Mouse (Mus musculus) forebrain, embryonic 10.5 days (tissue): ENCODE measurements at regions not wholly inside any gene's neighbourhood (a gene's known extent, or its start where the extent isn't known, plus 50 kb on each side); places are given as distances from the start of the nearest gene placed in this dataset.

Experiments used
- DNase-seq: peaks from one replicate; pipeline ENCODE4 v3.0.0-alpha.2; 2017; ENCODE audit warnings: low spot score; ENCODE audit errors: extremely low spot score
- H3K27ac ChIP-seq: fragments of 300-500 bp; sonication (generic); 2 replicates; pipeline ENCODE4 v1.5.1; 2016; ENCODE audit warnings: mild to moderate bottlenecking
- H3K27me3 ChIP-seq: fragments of 300-500 bp; sonication (generic); 2 replicates; pipeline ENCODE4 v1.6.1; 2016; ENCODE audit warnings: mild to moderate bottlenecking; ENCODE audit not compliant: poor library complexity, severe bottlenecking
- H3K36me3 ChIP-seq: fragments of 300-500 bp; sonication (generic); replicated peaks from 2 replicates; pipeline ENCODE4 v1.6.1; 2016; ENCODE audit warnings: mild to moderate bottlenecking, moderate library complexity
- H3K4me1 ChIP-seq: fragments of 300-500 bp; sonication (generic); 2 replicates; pipeline ENCODE4 v1.6.1; 2016
- H3K4me3 ChIP-seq: fragments of 300-500 bp; sonication (generic); 2 replicates; pipeline ENCODE4 v1.5.1; 2016; ENCODE audit warnings: mild to moderate bottlenecking, moderate library complexity
- H3K9me3 ChIP-seq: fragments of 300-500 bp; sonication (generic); 2 replicates; pipeline ENCODE4 v1.6.1; 2016; ENCODE audit warnings: mild to moderate bottlenecking, moderate library complexity
- WGBS: fragments of 180-500 bp; shearing (Covaris S2); methylation state at CpG from one replicate; pipeline ENCODE4 v1.1.7; 2016; 5-methylcytosine and 5-hydroxymethylcytosine counted together

DNA sequence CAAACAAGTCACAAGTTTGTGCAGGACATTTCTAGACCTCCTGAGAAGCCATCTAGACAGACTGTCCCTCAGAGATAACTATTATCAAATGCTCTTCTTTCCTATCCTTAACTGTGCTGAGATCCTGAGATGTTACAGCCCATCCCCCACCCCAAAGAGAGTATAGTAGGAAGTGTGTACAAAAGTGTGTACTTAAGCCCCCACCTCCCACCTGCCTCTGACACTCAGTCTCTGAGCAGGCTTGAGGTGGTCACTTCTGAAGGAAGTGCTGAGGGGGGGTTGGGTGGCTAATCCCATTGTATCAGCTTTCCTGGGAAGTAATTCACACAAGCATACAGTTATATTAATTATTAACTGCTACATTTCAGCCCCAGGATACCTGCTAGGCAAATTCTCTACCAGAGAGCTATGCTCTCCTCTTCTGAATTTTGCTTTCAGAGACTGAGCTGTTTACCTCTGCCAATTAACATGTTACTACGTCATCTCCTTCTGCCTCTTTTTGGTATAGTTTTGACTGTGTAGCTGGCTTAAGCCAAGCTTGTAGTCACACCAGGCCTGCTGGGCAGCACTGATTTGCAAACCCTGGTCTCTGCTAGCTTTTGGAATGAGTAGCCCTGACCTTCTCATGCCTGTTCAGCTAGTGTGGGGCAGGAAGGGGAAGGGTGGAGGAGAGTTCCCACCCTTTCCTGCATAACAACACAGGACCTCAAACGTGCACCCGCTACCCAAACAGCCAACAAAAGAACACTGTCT, 192.2 kb upstream of the Trib2 start:
- Histone ChIP-seq H3K4me1 (peaks cover 34% of the 10 kb centered on the region), H3K4me3 (no peak overlapping the region), H3K27me3 (no peaks in the 10 kb centered on the region), H3K36me3 (no peaks in the 10 kb centered on the region), H3K27ac (0 out of 2 replicates have a peak overlapping the region, but pooled peaks have one; percentile 53), H3K9me3 (no peaks in the 10 kb centered on the region)
- no peak for DNase-seq
- WGBS: 48% methylated on average over 3 of the region's 3 CpGs

DNA sequence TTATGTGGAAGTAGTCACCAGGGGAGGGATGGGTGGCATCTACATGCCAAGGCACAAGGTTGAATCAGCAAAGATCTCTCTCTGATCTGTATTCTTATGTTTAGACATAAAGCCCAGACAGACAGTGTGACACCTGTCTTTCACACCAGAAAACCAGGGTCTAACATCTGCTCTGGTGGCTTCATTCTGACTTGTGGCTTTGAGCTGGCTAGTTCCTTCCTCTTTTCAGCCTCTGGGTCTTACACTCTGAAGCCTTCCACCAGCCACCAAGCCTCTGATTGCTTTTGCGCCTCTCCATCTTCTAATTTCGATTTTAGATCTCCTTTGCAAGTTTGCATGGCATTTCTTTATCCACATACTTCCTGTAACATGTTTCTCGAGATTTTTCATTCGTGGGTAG, 191.5 kb upstream of the Trib2 start:
- no peak overlapping the region for H3K27ac ChIP-seq
- no peaks in the 10 kb centered on the region for H3K27me3 ChIP-seq
- peaks cover 34% of the 10 kb centered on the region for H3K4me1 ChIP-seq
- H3K36me3 ChIP-seq: no peaks in the 10 kb centered on the region
- WGBS: 84% methylated on average over 4 of the region's 4 CpGs
- no peak overlapping the region for H3K4me3 ChIP-seq
- H3K9me3 ChIP-seq: no peaks in the 10 kb centered on the region
- DNase-seq: no peak

DNA sequence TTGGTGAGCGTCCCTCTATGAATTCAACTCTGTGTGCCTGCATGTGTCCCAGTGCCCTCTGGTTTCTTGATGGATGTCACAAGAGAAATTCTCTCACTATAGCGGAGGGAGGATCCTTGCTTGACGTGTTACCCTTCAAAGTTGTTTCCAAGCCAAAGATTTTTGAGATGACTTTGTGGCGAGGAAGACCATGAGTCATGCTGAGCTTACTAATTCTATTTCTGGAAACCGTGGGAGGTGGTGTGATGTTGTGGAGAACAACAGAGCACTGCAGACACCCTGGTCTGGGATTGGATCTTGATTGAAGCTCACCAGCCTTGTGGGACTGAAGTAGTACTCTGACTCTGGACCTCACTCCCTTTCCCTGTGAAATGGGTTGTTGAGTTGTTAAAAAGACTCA, 190.0 kb upstream of the Trib2 start:
- Histone ChIP-seq H3K9me3 (no peaks in the 10 kb centered on the region), H3K27ac (no peak overlapping the region), H3K27me3 (no peaks in the 10 kb centered on the region), H3K4me3 (no peak overlapping the region), H3K36me3 (no peaks in the 10 kb centered on the region), H3K4me1 (peaks cover 27% of the 10 kb centered on the region)
- WGBS: 89% methylated on average over 5 of the region's 5 CpGs
- no peak for DNase-seq

DNA sequence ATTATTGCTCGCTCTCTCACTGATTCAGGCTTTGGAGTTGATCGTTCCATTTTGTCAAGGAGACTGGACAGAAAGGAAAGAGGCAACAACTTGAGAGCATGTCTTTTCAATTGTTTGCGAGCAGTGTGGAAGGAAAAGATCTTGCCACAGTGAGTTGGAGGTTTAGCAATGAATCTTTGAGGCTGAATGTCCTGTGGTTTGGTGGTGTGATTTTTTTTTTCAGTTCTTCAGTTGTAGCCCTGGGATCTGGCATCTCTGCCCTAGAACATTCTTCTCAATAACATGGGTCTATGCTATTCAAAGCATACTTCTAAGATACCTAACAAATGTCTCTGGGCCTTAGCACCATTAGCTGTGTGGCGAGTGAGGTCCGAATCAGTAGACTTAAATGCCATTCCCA, 189.6 kb upstream of the Trib2 start:
- no peak overlapping the region for H3K27ac ChIP-seq
- no peaks in the 10 kb centered on the region for H3K27me3 ChIP-seq
- peaks cover 23% of the 10 kb centered on the region for H3K4me1 ChIP-seq
- DNase-seq: no peak
- H3K36me3 ChIP-seq: no peaks in the 10 kb centered on the region
- 93% methylated on average over 5 of the region's 5 CpGs for WGBS
- no peak overlapping the region for H3K4me3 ChIP-seq
- no peaks in the 10 kb centered on the region for H3K9me3 ChIP-seq

DNA sequence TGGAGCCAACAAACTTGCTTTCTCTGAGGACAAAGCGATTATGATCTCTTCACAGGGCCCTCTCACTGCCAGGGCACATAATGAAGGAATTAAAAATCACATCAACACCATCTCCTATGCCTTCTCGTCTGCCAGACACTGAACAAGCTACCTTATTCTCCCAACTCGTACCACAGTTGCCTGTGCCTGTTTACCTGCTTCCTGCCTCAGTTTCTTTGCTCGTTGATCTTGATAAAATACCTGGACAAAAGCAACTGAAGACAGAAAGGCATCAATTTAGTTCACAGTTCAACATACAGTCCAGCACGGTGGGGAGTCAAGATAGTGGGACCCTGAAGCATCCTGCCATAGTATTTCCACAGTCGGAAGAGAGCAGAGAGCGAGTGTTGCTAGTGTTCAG, 185.1 kb upstream of the Trib2 start:
- WGBS: 89% methylated on average over 7 of the region's 7 CpGs
- no peaks in the 10 kb centered on the region for H3K36me3 ChIP-seq
- H3K27ac ChIP-seq: no peak overlapping the region
- no peak overlapping the region for H3K4me3 ChIP-seq
- no peak for DNase-seq
- H3K27me3 ChIP-seq: no peaks in the 10 kb centered on the region
- H3K9me3 ChIP-seq: no peaks in the 10 kb centered on the region
- no peaks in the 10 kb centered on the region for H3K4me1 ChIP-seq

DNA sequence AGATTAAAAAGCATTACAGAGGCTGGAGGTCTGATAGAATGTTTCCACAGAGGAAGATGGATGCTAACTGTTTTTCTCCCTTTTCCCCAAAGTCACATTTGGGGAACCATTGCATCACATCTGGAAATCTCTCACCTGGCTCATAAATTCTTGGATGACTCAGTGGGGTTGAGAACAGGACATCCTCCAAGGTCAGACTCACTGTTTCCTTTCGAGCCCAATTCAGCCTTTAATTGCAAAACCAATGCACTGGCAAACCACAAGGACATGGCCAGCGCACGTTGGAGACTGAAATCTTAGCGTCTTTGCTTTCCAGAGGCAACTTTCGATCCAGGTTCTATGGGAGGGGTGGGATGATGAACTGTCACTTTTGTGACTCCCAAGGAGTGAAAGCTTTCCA, 184.5 kb upstream of the Trib2 start:
- Histone ChIP-seq H3K4me1 (no peaks in the 10 kb centered on the region), H3K9me3 (no peaks in the 10 kb centered on the region), H3K27me3 (no peaks in the 10 kb centered on the region), H3K4me3 (no peak overlapping the region), H3K27ac (no peak overlapping the region), H3K36me3 (no peaks in the 10 kb centered on the region)
- 89% methylated on average over 5 of the region's 5 CpGs for WGBS
- no peak for DNase-seq

DNA sequence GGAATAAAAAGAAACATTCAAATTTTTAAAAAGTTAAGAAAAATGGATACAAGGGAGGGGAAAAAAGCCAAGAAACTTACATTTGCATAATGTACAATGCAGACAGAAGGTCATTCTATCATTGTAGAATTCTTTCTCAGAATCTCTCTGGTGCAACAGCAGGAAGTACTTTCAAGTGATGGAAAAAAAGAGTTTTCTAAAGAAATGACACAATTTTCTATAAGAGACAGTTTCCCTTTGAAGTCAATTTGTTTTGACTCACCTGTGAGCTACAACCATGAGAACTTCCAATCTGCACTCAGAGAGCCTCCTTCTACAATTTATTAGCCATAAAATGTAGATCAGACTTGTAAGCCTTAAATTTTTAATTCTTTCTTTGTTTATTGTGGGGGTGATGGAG, 181.6 kb upstream of the Trib2 start:
- Histone ChIP-seq H3K9me3 (no peaks in the 10 kb centered on the region), H3K27ac (no peak overlapping the region), H3K4me1 (no peaks in the 10 kb centered on the region), H3K4me3 (no peak overlapping the region), H3K27me3 (no peaks in the 10 kb centered on the region), H3K36me3 (no peaks in the 10 kb centered on the region)
- DNase-seq: no peak

DNA sequence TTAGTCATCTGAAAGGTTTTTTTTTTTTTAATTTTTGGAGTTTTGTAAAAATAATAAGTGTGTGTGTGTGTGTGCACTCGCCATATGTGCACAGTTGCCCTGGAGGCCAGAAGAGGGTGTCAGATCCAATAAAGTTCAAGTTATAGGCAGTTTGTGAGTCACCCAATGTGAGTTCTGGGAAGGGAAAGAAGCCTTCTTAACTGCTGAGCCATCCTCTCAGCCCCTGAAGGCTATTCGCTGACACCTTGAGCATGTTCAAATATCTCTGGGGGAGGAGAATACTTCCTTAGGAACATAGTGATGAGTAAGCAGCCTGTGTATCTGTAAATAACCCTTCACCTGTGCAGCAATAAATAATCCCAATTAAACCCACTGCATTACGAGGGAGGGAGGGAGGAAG, 177.1 kb upstream of the Trib2 start:
- no peak overlapping the region for H3K4me3 ChIP-seq
- H3K27ac ChIP-seq: no peak overlapping the region
- H3K27me3 ChIP-seq: no peaks in the 10 kb centered on the region
- no peaks in the 10 kb centered on the region for H3K9me3 ChIP-seq
- 83% methylated on average over 3 of the region's 3 CpGs for WGBS
- DNase-seq: no peak
- H3K36me3 ChIP-seq: no peaks in the 10 kb centered on the region
- H3K4me1 ChIP-seq: no peaks in the 10 kb centered on the region

DNA sequence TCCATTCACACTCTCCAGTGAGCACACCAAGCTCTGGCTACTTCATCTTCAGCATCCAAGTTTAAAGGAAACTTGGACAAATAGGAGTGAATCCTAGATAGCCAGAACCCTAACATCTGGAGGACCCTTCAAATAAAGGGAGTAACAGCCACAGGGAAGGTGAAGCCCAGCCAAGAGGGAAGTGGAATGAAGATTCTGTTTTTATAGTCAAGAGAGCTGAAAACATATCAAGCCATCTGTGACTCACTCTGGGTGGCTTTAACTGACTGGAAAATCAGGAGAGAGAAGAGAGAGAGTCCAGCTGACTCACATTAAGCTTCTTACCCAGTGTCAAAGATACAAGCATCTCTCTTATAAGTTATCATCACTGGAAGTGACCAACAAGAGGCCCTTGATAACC, 169.6 kb upstream of the Trib2 start:
- Histone ChIP-seq H3K9me3 (no peaks in the 10 kb centered on the region), H3K4me1 (0 out of 2 replicates have a peak, but pooled peaks cover 4% of the 10 kb centered on the region), H3K27ac (no peak overlapping the region), H3K27me3 (no peaks in the 10 kb centered on the region), H3K36me3 (no peaks in the 10 kb centered on the region), H3K4me3 (no peak overlapping the region)
- no peak for DNase-seq

DNA sequence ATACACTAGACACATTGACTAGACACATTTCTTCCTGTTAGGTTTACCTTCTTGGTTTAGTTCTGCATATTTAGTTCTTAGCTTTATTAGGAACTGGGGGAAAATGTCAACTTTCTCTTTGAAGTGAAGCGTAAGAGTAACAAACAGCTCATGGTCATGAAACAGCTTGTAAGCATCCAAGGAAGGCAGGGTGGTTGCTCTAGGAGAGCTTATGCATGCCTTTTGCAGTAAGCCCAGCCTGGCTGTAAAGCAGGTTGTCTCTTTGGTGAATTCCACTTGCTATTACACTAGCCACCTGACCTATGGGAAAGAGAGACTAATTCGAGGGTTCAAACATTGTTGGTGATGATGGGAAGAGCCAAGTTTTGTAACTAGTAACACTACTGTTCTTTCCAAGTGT, 168.9 kb upstream of the Trib2 start:
- no peak for DNase-seq

DNA sequence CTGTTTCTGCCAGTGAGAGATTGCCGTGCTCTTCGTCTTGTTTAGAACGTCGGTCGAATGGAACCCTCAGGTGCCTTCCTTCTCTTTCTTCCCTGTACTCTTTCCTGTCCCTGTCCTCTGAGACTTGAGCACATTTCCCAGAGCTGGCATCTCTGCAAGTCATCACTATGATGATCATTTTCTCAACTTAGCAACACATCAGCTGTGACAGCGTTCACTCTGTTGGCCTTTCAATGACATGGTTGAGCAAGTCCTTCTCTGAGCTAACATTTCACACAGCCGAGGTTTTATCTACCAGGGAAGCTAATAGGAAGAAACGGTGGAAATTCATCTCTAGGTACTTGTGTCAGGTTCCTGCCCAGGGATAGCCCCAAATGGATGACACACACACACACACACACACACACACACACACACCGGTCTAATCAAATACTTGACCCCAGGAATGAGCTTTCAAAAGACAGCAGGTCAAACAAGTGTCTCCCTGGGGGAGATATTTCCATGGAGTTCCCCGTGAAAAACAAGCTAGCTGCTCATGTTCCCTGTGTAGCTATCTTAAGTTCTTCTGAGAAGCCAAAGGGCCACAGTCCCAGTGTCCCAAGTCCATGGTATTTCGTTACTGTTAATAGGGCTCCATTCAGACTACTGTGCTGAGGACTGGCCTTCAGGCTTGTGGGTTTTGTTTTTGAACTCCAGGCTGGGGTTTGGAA, 167.0 kb upstream of the Trib2 start:
- H3K9me3 ChIP-seq: no peaks in the 10 kb centered on the region
- no peak for DNase-seq
- 84% methylated on average over 11 of the region's 11 CpGs for WGBS

More for the DNA sequence above, 168.9 kb upstream of the Trib2 start:
- H3K4me3 ChIP-seq: no peak overlapping the region
- H3K27me3 ChIP-seq: no peaks in the 10 kb centered on the region
- no peaks in the 10 kb centered on the region for H3K9me3 ChIP-seq
- H3K36me3 ChIP-seq: no peaks in the 10 kb centered on the region
- 88% methylated on average over 2 of the region's 2 CpGs for WGBS
- 0 out of 2 replicates have a peak, but pooled peaks cover 7% of the 10 kb centered on the region for H3K4me1 ChIP-seq
- H3K27ac ChIP-seq: no peak overlapping the region

DNA sequence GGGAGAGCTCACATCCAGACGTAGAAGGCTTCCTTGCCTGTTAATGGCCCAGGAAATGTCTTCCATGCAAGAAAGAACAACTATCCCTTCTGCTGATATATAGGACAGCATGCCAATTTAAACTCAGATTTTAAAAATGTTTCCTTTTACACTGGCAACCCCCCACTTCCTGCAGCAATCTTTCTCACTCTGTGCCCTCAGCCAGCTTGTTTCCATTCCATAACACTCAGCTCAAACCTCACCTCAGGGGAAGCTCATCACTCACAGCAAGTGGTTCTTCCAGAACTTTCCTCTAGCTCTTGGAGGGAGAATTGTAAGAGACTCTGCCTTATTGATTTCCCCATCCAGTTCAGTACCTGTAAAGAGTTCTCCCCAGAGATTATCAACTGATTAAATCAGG, 165.0 kb upstream of the Trib2 start:
- H3K36me3 ChIP-seq: no peaks in the 10 kb centered on the region
- no peaks in the 10 kb centered on the region for H3K9me3 ChIP-seq
- H3K4me3 ChIP-seq: no peak overlapping the region
- WGBS: 51% methylated on average over 1 of the region's 1 CpGs
- no peak overlapping the region for H3K27ac ChIP-seq
- no peaks in the 10 kb centered on the region for H3K27me3 ChIP-seq
- 0 out of 2 replicates have a peak, but pooled peaks cover 7% of the 10 kb centered on the region for H3K4me1 ChIP-seq
- no peak for DNase-seq

More for the DNA sequence above, 167.0 kb upstream of the Trib2 start:
- no peak overlapping the region for H3K4me3 ChIP-seq
- H3K36me3 ChIP-seq: no peaks in the 10 kb centered on the region
- H3K4me1 ChIP-seq: 0 out of 2 replicates have a peak, but pooled peaks cover 7% of the 10 kb centered on the region
- H3K27me3 ChIP-seq: no peaks in the 10 kb centered on the region
- no peak overlapping the region for H3K27ac ChIP-seq

DNA sequence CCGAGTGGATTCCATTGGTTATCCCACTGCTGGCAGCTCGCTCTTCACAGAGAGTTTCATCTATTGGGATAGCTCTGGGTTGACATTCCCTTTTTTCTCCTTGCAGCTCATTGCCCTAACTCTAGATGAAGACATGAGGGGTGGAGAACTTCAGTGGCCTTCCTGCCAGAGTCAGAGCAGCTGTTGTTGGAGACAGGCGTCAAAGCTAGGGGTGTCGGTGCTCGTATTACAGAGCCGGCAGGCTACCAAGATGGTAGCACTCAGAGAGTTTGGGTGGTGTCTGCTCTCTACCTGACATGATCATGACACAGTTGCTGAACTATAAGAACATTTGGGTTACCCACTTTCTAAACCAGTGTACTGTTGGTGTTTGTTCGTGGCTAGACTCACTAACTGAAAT, 162.5 kb upstream of the Trib2 start:
- H3K9me3 ChIP-seq: no peaks in the 10 kb centered on the region
- H3K36me3 ChIP-seq: no peaks in the 10 kb centered on the region
- H3K27ac ChIP-seq: no peak overlapping the region
- 93% methylated on average over 7 of the region's 7 CpGs for WGBS
- 0 out of 2 replicates have a peak, but pooled peaks cover 7% of the 10 kb centered on the region for H3K4me1 ChIP-seq
- H3K27me3 ChIP-seq: no peaks in the 10 kb centered on the region
- DNase-seq: no peak
- no peak overlapping the region for H3K4me3 ChIP-seq
